Mouse (Mus musculus) limb, embryonic 11.5 days (tissue): ENCODE results near the gene Mrpl58. TPM values are rescaled to one million over a fixed set of nuclear protein-coding genes. Genes with fewer than 3 reads are reported as not detected.

Experiments
- ATAC-seq: fragments of 200-750 bp; cut with Nextera tagmentation; 2 replicates; pipeline ENCODE4 v1.8.0; 2017; ENCODE audit warnings: low read depth; ENCODE audit not compliant: insufficient number of reproducible peaks, low FRiP score, low TSS enrichment
- DNase-seq: peaks from one replicate; pipeline ENCODE4 v3.0.0-alpha.2; 2015; ENCODE audit warnings: low spot score
- H3K27ac ChIP-seq: fragments of 300-500 bp; sonication (generic); replicated peaks from 2 replicates; pipeline ENCODE4 v1.5.1; 2014; ENCODE audit warnings: low read depth, mild to moderate bottlenecking, low read length
- H3K27me3 ChIP-seq: fragments of 300-500 bp; sonication (generic); 2 replicates; pipeline ENCODE4 v1.6.1; 2014; ENCODE audit warnings: mild to moderate bottlenecking, low read length, mixed read lengths; ENCODE audit not compliant: control insufficient read depth, insufficient read depth
- H3K36me3 ChIP-seq: fragments of 300-500 bp; sonication (generic); 2 replicates; pipeline ENCODE4 v1.6.1; 2014; ENCODE audit warnings: mild to moderate bottlenecking, low read length, moderate library complexity, mixed read lengths; ENCODE audit not compliant: control insufficient read depth, insufficient read depth
- H3K4me1 ChIP-seq: fragments of 300-500 bp; sonication (generic); 2 replicates; pipeline ENCODE4 v1.6.1; 2014; ENCODE audit warnings: low read length, mixed read lengths; ENCODE audit not compliant: control insufficient read depth, insufficient read depth
- H3K4me2 ChIP-seq: fragments of 300-500 bp; sonication (generic); 2 replicates; pipeline ENCODE4 v1.6.1; 2014; ENCODE audit warnings: low read depth, mild to moderate bottlenecking, moderate library complexity; ENCODE audit not compliant: severe bottlenecking
- H3K4me3 ChIP-seq: fragments of 300-500 bp; sonication (generic); 2 replicates; pipeline ENCODE4 v1.5.1; 2014; ENCODE audit warnings: low read depth, low read length
- H3K9ac ChIP-seq: fragments of 300-500 bp; sonication (generic); 2 replicates; pipeline ENCODE4 v1.6.1; 2014; ENCODE audit warnings: mild to moderate bottlenecking, low read length
- H3K9me3 ChIP-seq: fragments of 300-500 bp; sonication (generic); 2 replicates; pipeline ENCODE4 v1.6.1; 2016; ENCODE audit warnings: low read length; ENCODE audit not compliant: control insufficient read depth
- WGBS: fragments of 180-500 bp; shearing (Covaris S2); extraction: QIAGEN DNeasy Blood & Tissue Kit; methylation state at CpG from one replicate; pipeline ENCODE4 v1.1.7; 2014; 5-methylcytosine and 5-hydroxymethylcytosine counted together
- polyA plus RNA-seq: library from polyadenylated mRNA; unstranded; fragments of >200 nt; fragmentation: Nextera tagmentation; extraction: Ambion mirVana; gene quantifications from 2 replicates; pipeline ENCODE4 v1.2.1, GENCODE M21; 2014

Mrpl58 gene
- polyA plus RNA-seq, 1 experiment from 2014 or later = 187 TPM

DNA sequence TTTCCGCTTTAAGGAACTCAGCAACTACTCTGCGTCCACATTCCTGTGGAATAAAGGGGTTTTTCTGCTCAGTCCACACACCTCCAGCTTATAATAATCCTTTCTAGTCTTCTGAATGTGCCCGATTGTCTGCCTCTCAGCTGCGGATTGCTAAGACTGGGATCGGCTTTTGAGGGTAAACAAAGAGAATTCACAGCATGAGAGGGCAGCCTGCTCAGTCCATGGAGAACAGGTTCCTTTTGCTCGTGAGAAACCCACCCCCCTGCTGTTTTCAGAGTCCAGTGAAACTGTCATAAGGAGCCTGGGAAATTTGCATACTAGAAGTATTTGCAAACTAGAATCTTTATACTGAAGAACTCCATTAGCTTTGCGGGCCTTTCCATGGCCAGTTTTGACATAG is 6.0 kb downstream of the Mrpl58 start:
- peaks cover 16% of the 10 kb centered on the region for H3K4me1 ChIP-seq
- H3K36me3 ChIP-seq = peaks cover 8% of the 10 kb centered on the region
- no peak for ATAC-seq
- no peaks in the 10 kb centered on the region for H3K9me3 ChIP-seq
- H3K27ac ChIP-seq = no peak overlapping the region
- WGBS = 87% methylated on average over 7 of the region's 7 CpGs
- H3K4me2 ChIP-seq = no peak overlapping the region
- no peaks in the 10 kb centered on the region for H3K27me3 ChIP-seq
- DNase-seq = no peak
- no peak overlapping the region for H3K9ac ChIP-seq
- no peak overlapping the region for H3K4me3 ChIP-seq

DNA sequence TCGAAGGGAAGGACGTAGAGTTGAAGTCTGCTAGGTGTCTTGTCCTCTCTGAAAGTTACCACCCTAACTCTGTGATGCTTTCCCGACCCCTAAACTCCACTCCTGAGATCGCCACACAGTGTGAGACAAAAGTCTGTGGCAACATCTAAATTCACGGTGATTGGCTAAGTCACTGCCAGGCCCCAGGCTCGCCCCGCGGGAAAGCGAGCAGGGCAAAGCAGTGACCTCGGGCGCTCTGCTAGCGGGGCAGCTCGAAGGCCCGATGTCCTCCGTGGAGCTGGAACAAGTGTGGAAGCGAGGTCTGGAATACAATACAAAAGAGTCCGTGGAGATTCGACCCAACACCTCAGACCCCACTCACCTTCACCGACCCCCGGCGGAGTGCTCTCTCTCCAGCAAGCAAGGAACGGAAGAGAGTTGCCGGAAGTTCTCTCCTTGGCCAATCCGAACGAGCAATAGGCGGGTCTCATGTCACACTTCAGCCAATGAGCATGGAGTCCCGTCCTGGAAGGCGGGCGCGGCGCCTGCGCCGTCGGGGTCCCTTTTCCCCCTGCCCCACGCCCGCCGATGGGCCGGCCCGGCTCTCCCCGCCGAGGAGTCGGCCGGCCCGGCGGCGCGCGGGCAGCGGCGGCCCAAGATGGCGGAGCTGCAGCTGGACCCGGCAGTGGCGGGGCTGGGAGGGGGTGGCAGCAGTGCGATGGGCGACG is 16.1 kb downstream of the Mrpl58 start, which contains the start of the genes Atp5h and Kctd2:
Gene Atp5h, minus strand, starts transcription at position 432 of the 707 bp plus-strand sequence.
Gene Kctd2, plus strand, starts transcription at position 598 of the 707 bp plus-strand sequence.
- peak within 1 kb of the TSS; percentile 97 for H3K9ac ChIP-seq
- peaks cover 13% of the 10 kb centered on the region; the same call in 1 of the 2 replicates for H3K36me3 ChIP-seq
- no peaks in the 10 kb centered on the region for H3K27me3 ChIP-seq
- peak; percentile 93 for DNase-seq
- no peaks in the 10 kb centered on the region for H3K9me3 ChIP-seq
- peak within 1 kb of the TSS; percentile 97 for H3K4me2 ChIP-seq
- ATAC-seq = peak; percentile 90
- peak within 1 kb of the TSS; percentile 93 for H3K4me3 ChIP-seq
- peak within 1 kb of the TSS; percentile 81 for H3K27ac ChIP-seq
- peaks cover 11% of the 10 kb centered on the region for H3K4me1 ChIP-seq
- WGBS = under 1% methylated on average over 50 of the region's 56 CpGs

DNA sequence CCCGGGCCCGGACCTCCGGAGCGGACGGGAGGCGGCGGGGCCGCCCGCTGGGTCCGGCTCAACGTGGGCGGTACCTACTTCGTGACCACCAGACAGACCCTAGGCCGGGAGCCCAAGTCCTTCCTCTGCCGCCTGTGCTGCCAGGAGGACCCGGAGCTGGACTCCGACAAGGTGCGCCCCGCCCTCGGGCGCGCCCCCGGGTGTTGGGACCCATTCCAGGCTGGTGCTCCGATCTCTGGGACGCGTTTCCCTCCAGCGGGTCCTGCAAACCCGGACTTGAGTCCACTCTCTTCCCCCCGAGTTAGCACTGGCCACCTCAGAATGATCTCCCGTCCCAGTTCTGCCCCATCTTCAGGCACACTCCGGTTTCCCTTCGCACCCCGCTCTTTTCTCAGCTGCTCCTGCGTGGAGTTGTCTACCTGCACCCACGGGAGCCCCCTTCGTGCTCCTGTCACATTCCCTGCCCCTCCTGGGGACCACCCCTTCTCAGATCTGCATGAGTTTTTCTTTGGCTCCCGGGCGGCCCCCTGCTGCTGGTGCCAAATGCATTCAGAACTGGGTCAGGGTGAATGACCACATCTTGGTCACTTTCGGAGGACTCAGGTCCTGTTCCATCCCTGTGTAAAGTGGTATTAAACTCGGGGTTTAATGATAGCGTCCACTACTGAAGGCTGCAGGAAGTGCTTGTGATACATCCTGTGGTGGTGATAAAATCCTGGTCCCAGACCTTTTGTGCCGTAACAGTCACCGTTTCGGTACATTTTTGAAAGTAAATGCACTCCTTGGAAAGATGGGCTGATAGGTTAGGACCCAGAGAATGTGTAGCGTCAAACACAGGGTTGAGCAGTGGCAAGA is 17.0 kb downstream of the Mrpl58 start:
- peak; percentile 74; the same call in 1 of the 2 replicates for ATAC-seq
- Histone ChIP-seq H3K4me3 (peak overlapping the region; percentile 93), H3K27me3 (no peaks in the 10 kb centered on the region), H3K27ac (peak overlapping the region; percentile 81), H3K36me3 (peaks cover 9% of the 10 kb centered on the region; the same call in 1 of the 2 replicates), H3K4me2 (peak overlapping the region; percentile 97), H3K9ac (peak overlapping the region; percentile 97), H3K4me1 (peaks cover 11% of the 10 kb centered on the region), H3K9me3 (no peaks in the 10 kb centered on the region)
- WGBS = 2% methylated on average over 35 of the region's 45 CpGs
- DNase-seq = peak; percentile 69

DNA sequence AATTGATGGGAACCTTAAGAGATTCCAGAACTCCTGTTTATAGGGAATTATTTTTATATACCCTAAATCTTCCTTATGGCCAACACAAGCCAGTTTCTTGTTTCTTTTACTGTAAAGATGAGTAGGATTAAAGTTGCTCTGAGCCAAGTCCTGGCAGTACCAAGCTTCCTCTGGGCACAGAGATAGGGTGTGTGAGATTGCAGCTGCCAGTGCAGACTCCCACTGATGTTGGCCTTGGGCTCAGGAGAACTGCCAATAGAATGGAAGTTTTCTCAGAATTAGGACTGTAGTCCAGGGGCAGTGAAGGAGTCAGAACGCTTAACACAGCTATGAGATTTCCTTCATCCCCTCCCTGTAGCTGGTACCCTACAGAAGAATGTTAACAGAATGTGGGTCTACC is 17.8 kb downstream of the Mrpl58 start:
- no peak for DNase-seq
- peak overlapping the region; percentile 93 for H3K4me3 ChIP-seq
- H3K27me3 ChIP-seq = no peaks in the 10 kb centered on the region
- ATAC-seq = no peak
- H3K4me1 ChIP-seq = peaks cover 11% of the 10 kb centered on the region
- 71% methylated on average over 1 of the region's 1 CpGs for WGBS
- H3K36me3 ChIP-seq = peaks cover 9% of the 10 kb centered on the region; the same call in 1 of the 2 replicates
- H3K4me2 ChIP-seq = peak overlapping the region; percentile 97
- no peak overlapping the region for H3K9ac ChIP-seq
- H3K9me3 ChIP-seq = no peaks in the 10 kb centered on the region
- H3K27ac ChIP-seq = no peak overlapping the region

DNA sequence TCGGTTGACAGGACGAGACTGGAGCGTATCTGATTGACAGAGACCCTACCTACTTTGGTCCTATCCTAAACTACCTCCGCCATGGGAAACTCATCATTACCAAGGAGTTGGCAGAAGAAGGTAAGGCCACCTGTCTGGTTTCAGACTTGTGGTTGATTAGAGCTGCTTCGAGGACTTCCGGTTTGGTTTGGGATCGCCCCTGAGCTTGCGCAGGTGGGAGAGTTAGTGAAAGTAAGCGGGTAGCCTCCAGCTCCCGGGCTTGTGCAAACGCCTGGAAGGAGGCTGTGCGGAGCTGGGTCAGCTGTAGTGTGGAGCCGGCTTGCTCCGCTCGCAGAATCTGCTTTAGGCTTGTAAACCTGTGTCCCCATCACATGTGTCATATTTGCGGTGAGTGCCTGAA is 18.4 kb downstream of the Mrpl58 start:
- Histone ChIP-seq H3K27ac (no peak overlapping the region), H3K9ac (0 out of 2 replicates have a peak overlapping the region, but pooled peaks have one; percentile 14), H3K9me3 (no peaks in the 10 kb centered on the region), H3K4me2 (no peak overlapping the region), H3K36me3 (peaks cover 12% of the 10 kb centered on the region; the same call in 1 of the 2 replicates), H3K4me1 (peaks cover 11% of the 10 kb centered on the region), H3K4me3 (no peak overlapping the region), H3K27me3 (no peaks in the 10 kb centered on the region)
- DNase-seq = no peak
- 92% methylated on average over 16 of the region's 16 CpGs for WGBS
- ATAC-seq = no peak

DNA sequence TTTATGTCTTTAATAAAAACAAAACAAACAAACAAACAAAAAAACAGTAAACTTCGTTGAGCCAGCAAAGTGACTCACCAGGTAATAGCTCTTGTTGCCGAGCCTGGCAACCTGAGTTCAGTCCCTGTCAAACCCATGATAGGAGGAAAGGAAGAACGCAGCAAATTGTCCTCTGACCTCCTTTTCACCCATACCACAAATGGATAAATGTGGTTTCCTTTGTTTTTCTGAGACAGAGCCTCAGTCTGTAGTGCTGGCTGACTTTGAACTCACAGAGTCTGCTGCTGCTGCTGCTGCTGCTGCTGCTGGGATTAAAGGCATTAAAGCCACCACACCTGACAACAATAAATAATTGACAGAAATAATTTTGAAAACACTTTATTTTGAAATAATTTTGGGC is 19.5 kb downstream of the Mrpl58 start:
- Histone ChIP-seq H3K4me3 (no peak overlapping the region), H3K4me1 (peaks cover 11% of the 10 kb centered on the region)
- no peak for ATAC-seq

DNA sequence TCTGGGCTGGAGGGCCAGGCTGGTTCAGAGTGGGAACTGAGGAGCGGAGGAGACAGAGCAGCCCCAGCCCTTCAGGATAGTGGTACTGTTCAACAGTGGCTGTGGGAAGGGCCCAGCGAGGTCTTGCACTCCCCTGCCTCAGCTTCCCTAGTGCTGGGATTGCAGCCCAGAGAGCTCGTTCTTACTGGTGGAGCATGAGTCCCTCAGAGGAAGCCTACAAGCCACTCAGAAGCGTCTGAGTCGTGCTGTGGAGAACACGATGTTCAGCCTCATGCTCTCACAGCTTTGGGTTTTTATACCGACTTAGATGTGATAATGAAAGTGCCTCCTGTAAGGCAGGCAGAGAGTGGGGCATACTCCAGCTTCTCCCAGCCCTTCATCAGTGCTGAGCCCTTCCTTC is 21.1 kb downstream of the Mrpl58 start:
- peaks cover 10% of the 10 kb centered on the region for H3K36me3 ChIP-seq
- no peak overlapping the region for H3K27ac ChIP-seq
- H3K4me3 ChIP-seq = no peak overlapping the region
- DNase-seq = no peak
- H3K27me3 ChIP-seq = no peaks in the 10 kb centered on the region
- WGBS = 87% methylated on average over 7 of the region's 7 CpGs
- peaks cover 7% of the 10 kb centered on the region; the same call in 1 of the 2 replicates for H3K4me1 ChIP-seq
- no peak overlapping the region for H3K9ac ChIP-seq
- no peaks in the 10 kb centered on the region for H3K9me3 ChIP-seq
- H3K4me2 ChIP-seq = no peak overlapping the region
- ATAC-seq = no peak

More for the DNA sequence above, 19.5 kb downstream of the Mrpl58 start:
- Histone ChIP-seq H3K9ac (no peak overlapping the region), H3K27me3 (no peaks in the 10 kb centered on the region), H3K36me3 (peaks cover 3% of the 10 kb centered on the region; the same call in 1 of the 2 replicates), H3K27ac (no peak overlapping the region), H3K9me3 (no peaks in the 10 kb centered on the region), H3K4me2 (no peak overlapping the region)
- no peak for DNase-seq
- 81% methylated on average over 3 of the region's 3 CpGs for WGBS

DNA sequence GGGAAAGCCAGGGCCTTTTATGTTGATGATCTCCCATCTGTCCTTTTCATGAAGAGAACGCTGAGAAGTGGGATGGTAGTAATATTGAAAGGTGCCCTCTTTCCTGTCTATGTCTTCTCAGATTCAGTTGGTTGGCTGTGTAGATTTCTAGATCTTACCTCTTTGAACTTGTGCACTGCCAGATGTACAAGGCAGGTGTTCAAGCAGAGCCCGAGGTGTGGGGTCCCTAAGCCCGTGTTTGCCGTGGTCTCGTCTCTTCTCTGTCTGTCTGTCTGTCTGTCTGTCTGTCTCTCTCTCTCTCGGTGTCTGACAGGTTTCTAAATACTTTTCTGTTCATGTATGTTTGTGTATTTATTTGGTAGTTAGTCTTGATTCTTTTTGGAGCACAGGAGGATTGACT is 22.1 kb downstream of the Mrpl58 start:
- Histone ChIP-seq H3K4me2 (no peak overlapping the region), H3K9ac (no peak overlapping the region), H3K36me3 (peaks cover 17% of the 10 kb centered on the region), H3K27me3 (no peaks in the 10 kb centered on the region), H3K4me1 (peaks cover 7% of the 10 kb centered on the region; the same call in 1 of the 2 replicates), H3K27ac (no peak overlapping the region), H3K9me3 (no peaks in the 10 kb centered on the region), H3K4me3 (no peak overlapping the region)
- WGBS = 86% methylated on average over 6 of the region's 6 CpGs
- DNase-seq (no peak), ATAC-seq (no peak)
